13 mouse cellular contexts compared by ENCODE assay signal in the genomic region with DNA sequence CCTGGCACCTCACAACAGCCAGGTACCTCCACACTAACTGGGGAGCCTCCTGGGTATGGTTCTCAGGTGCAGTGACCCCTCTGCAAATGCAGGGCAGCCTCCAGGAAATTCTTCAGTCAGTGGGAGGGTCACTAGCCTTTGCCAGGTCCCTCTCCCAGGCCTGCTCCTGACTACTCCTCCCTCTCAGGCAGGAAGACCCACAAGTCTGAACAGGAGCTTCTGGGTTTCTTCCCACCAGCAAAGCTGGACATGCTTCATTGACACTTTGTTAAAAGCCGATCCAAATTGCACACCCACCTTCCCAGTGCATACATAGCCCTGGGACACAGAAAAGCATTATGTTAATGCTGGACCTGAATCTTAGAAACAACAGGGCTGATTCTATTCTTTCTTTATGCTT. TPM values are rescaled to one million over a fixed set of nuclear protein-coding genes. Genes with fewer than 3 reads are reported as not detected.
DNase-seq lines count a peak whose midpoint lies in the region; ATAC-seq and TF ChIP-seq lines count a peak whose summit lies in the region.
"Had no signal": no experiment of that assay in that cellular context is flagged by ENCODE, and none has a peak within 500 bp of the region (broad histone marks: within the 10 kb centered on the region; RNA-seq: fewer than 3 reads in every experiment).

No protein-coding gene starts in this region.

- H3K9ac ChIP-seq in kidney, embryonic 14.5 days (ENCODE audit: low read depth, low read length) = no peak overlapping the region
- H3K9ac ChIP-seq in ES-Bruce4 (ENCODE audit: low read depth, poor library complexity, severe bottlenecking) = no peak overlapping the region
- H3K9ac ChIP-seq in limb, embryonic 15.5 days = no peak overlapping the region
- H3K9ac ChIP-seq: liver, embryonic 14.5 days; neural tube, embryonic 15.5 days had no signal

- no peak for DNase-seq in kidney, postnatal 36 days
- DNase-seq: cerebellum, postnatal 25 days; heart, postnatal 36 days; kidney, postnatal 4 days had no signal

- H3K27me3 ChIP-seq in kidney, embryonic 14.5 days (ENCODE audit: control insufficient read depth, insufficient read depth, low read length) = no peaks in the 10 kb centered on the region
- H3K27me3 ChIP-seq in ES-Bruce4 (ENCODE audit: control insufficient read depth, insufficient read depth, low read length, poor library complexity, severe bottlenecking) = no peaks in the 10 kb centered on the region
- H3K27me3 ChIP-seq in limb, embryonic 15.5 days = no peaks in the 10 kb centered on the region
- H3K27me3 ChIP-seq: neural tube, embryonic 15.5 days; Patski had no signal

- WGBS in kidney, embryonic 14.5 days = 36% methylated on average over 1 of the region's 1 CpGs
- 51% methylated on average over 1 of the region's 1 CpGs for WGBS in limb, embryonic 15.5 days

- no peak for TF ChIP-seq POLR2A in ES-Bruce4 (IDR thresholded peaks at IDR 0.05; ENCODE audit: insufficient read depth, low read length)
- no peak for TF ChIP-seq POLR2A in bone marrow macrophage, adult 2 months (IDR thresholded peaks at IDR 0.05; ENCODE audit: borderline replicate concordance, low read depth, low read length)

- H3K36me3 ChIP-seq in kidney, embryonic 14.5 days (ENCODE audit: control insufficient read depth, insufficient read depth, low read length) = peaks cover under 1% of the 10 kb centered on the region; the same call in 1 of the 2 replicates
- no peaks in the 10 kb centered on the region for H3K36me3 ChIP-seq in ES-Bruce4 (ENCODE audit: control insufficient read depth, insufficient read depth, low read length, poor library complexity, severe bottlenecking)
- H3K36me3 ChIP-seq in limb, embryonic 15.5 days = no peaks in the 10 kb centered on the region
- H3K36me3 ChIP-seq: neural tube, embryonic 15.5 days had no signal

- TF ChIP-seq EP300 in ES-Bruce4 (IDR thresholded peaks at IDR 0.05; ENCODE audit: insufficient read depth, low read depth, low read length) = no peak

- ATAC-seq in kidney, embryonic 14.5 days (ENCODE audit: low FRiP score, low TSS enrichment) = no peak
- ATAC-seq in limb, embryonic 15.5 days (ENCODE audit: insufficient number of reproducible peaks, low FRiP score, low TSS enrichment, low read depth) = no peak
- no peak for ATAC-seq in frontal cortex, adult (ENCODE audit: low TSS enrichment)
- ATAC-seq in megakaryocyte-erythroid progenitor cell, adult 5-6 weeks (replicated peaks; ENCODE audit: low FRiP score, low TSS enrichment, poor library complexity, severe bottlenecking) = no peak

- H3K4me3 ChIP-seq in kidney, embryonic 14.5 days (ENCODE audit: low read length) = no peak overlapping the region
- H3K4me3 ChIP-seq in ES-Bruce4 (ENCODE audit: low read depth, low read length) = no peak overlapping the region
- no peak overlapping the region for H3K4me3 ChIP-seq in bone marrow macrophage, adult 2 months (ENCODE audit: insufficient read depth, low read length)
- no peak overlapping the region for H3K4me3 ChIP-seq in limb, embryonic 15.5 days
- H3K4me3 ChIP-seq: neural tube, embryonic 15.5 days had no signal

- H3K27ac ChIP-seq in kidney, embryonic 14.5 days (ENCODE audit: low read depth, low read length) = peak overlapping the region; percentile 44; the same call in 1 of the 2 replicates
- peak overlapping the region; percentile 15; the same call in 1 of the 2 replicates for H3K27ac ChIP-seq in ES-Bruce4 (ENCODE audit: insufficient read depth, low read length)
- peak overlapping the region; percentile 9; the same call in 1 of the 2 replicates for H3K27ac ChIP-seq in bone marrow macrophage, adult 2 months (ENCODE audit: insufficient read depth, low read depth, low read length)
- peak overlapping the region; percentile 2; the same call in 1 of the 2 replicates for H3K27ac ChIP-seq in limb, embryonic 15.5 days
- H3K27ac ChIP-seq: liver, embryonic 14.5 days; neural tube, embryonic 15.5 days had no signal

- no peaks in the 10 kb centered on the region for H3K9me3 ChIP-seq in kidney, embryonic 14.5 days (ENCODE audit: control insufficient read depth, low read length)
- no peaks in the 10 kb centered on the region for H3K9me3 ChIP-seq in ES-Bruce4 (replicated peaks; ENCODE audit: control insufficient read depth, insufficient read depth, low read length, poor library complexity, severe bottlenecking)
- H3K9me3 ChIP-seq in limb, embryonic 15.5 days = no peaks in the 10 kb centered on the region
- H3K9me3 ChIP-seq: neural tube, embryonic 15.5 days had no signal

- no peak for TF ChIP-seq CTCF in ES-Bruce4 (IDR thresholded peaks at IDR 0.05; ENCODE audit: low read depth, low read length)
- no peak for TF ChIP-seq CTCF in bone marrow macrophage, adult 2 months (IDR thresholded peaks at IDR 0.05; ENCODE audit: low read depth, low read length)

- no peak overlapping the region for H3K4me2 ChIP-seq in kidney, embryonic 14.5 days (replicated peaks; ENCODE audit: low read depth, low read length)
- no peak overlapping the region for H3K4me2 ChIP-seq in limb, embryonic 15.5 days
- H3K4me2 ChIP-seq: neural tube, embryonic 15.5 days had no signal

- H3K4me1 ChIP-seq in kidney, embryonic 14.5 days (ENCODE audit: control insufficient read depth, insufficient read depth, low read length) = peaks cover 12% of the 10 kb centered on the region
- peaks cover 10% of the 10 kb centered on the region for H3K4me1 ChIP-seq in ES-Bruce4 (ENCODE audit: control insufficient read depth, insufficient read depth, low read length)
- H3K4me1 ChIP-seq in bone marrow macrophage, adult 2 months (ENCODE audit: control insufficient read depth, insufficient read depth, low read length) = peaks cover 58% of the 10 kb centered on the region
- peaks cover 24% of the 10 kb centered on the region for H3K4me1 ChIP-seq in limb, embryonic 15.5 days
- H3K4me1 ChIP-seq: neural tube, embryonic 15.5 days had no signal

RNA-seq across cellular contexts. Expression of gene Rbm44, which starts 49.0 kb away (rescaled TPM):
- polyA plus RNA-seq in kidney, embryonic 14.5 days (2014; fragmentation: Nextera tagmentation; extraction: Ambion mirVana) = 0.97 and 1.0 TPM in 2 replicates
- polyA plus RNA-seq in ES-Bruce4 (2011; ENCODE audit: insufficient read depth, insufficient read length, low read depth, missing spikeins) = 8.3 and 11.9 TPM in 2 replicates
- 0.97 and 1.2 TPM in 2 replicates for polyA plus RNA-seq in bone marrow macrophage, adult 2 months (2012; ENCODE audit: insufficient read depth, insufficient read length, missing spikeins)
- polyA plus RNA-seq in limb, embryonic 15.5 days (2015; fragmentation: Nextera tagmentation; extraction: Ambion mirVana) = 0.65 and 0.94 TPM in 2 replicates
- 3.8 and 9.0 TPM in 2 replicates for total RNA-seq in megakaryocyte-erythroid progenitor cell, adult 5-6 weeks (2014; fragmentation: Nextera tagmentation)
- 5.6 and 11.7 TPM in 2 replicates for total RNA-seq in megakaryocyte-erythroid progenitor cell, adult 5-6 weeks (2017)
- total RNA-seq: heart, postnatal 36 days had no signal
